ENCODE assay signal across 15 mouse cellular contexts in the genomic region with DNA sequence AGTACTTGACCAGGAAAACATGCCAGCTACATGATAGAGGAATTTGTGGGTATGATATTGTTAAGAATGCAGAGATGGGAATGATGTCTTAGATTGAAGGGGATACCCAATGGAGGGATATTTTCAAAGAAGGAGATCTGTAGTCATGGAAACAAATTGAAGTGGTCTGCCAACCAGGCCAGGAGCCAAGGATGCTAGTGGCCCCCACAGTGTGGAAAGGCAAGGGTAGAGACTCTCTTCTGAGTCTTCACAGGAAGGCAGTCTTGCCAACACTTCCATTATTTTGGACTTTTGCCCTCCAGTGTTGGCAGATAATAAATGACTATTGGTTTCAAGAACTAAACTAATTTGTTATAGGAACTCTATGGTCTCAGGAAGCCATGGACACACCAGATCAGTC.
DNase-seq lines count a peak whose midpoint lies in the region; ATAC-seq and TF ChIP-seq lines count a peak whose summit lies in the region.
"Had no signal": no experiment of that assay in that cellular context is flagged by ENCODE, and none has a peak within 500 bp of the region (broad histone marks: within the 10 kb centered on the region; RNA-seq: fewer than 3 reads in every experiment).

No protein-coding gene starts in this region.

- no peaks in the 10 kb centered on the region for H3K9me3 ChIP-seq in hindbrain, embryonic 15.5 days
- H3K9me3 ChIP-seq in hindbrain, embryonic 11.5 days (ENCODE audit: control insufficient read depth, low read length), result no peaks in the 10 kb centered on the region
- no peaks in the 10 kb centered on the region for H3K9me3 ChIP-seq in midbrain, postnatal 0 days (ENCODE audit: low read length)
- H3K9me3 ChIP-seq in midbrain, embryonic 10.5 days (replicated peaks), result no peaks in the 10 kb centered on the region
- H3K9me3 ChIP-seq: embryonic facial prominence, embryonic 10.5 days; forebrain, embryonic 13.5 days; intestine, embryonic 15.5 days had no signal

- H3K27me3 ChIP-seq in hindbrain, embryonic 15.5 days, result no peaks in the 10 kb centered on the region
- H3K27me3 ChIP-seq in hindbrain, embryonic 11.5 days (ENCODE audit: control insufficient read depth, insufficient read depth, low read length), result no peaks in the 10 kb centered on the region
- H3K27me3 ChIP-seq in midbrain, postnatal 0 days (ENCODE audit: insufficient read depth, low read length), result no peaks in the 10 kb centered on the region
- no peaks in the 10 kb centered on the region for H3K27me3 ChIP-seq in midbrain, embryonic 10.5 days (ENCODE audit: low read depth, poor library complexity, severe bottlenecking)
- H3K27me3 ChIP-seq: forebrain, embryonic 13.5 days; intestine, embryonic 15.5 days had no signal

- H3K4me3 ChIP-seq in hindbrain, embryonic 15.5 days, result no peak overlapping the region
- no peak overlapping the region for H3K4me3 ChIP-seq in hindbrain, embryonic 11.5 days (ENCODE audit: low read depth, low read length)
- H3K4me3 ChIP-seq in midbrain, postnatal 0 days (ENCODE audit: low read depth, low read length), result no peak overlapping the region
- no peak overlapping the region for H3K4me3 ChIP-seq in midbrain, embryonic 10.5 days
- H3K4me3 ChIP-seq: embryonic facial prominence, embryonic 10.5 days; forebrain, embryonic 13.5 days; intestine, embryonic 15.5 days had no signal

- peak; percentile 34 for DNase-seq in cerebellum, adult 9-10 months
- no peak for DNase-seq in cerebellum, adult 8-10 months
- DNase-seq in hindbrain, embryonic 11.5 days (ENCODE audit: low spot score), result no peak
- peak; percentile 60 for DNase-seq in midbrain, postnatal 0 days (ENCODE audit: low spot score)
- DNase-seq in midbrain, embryonic 10.5 days (ENCODE audit: low spot score), result no peak
- no peak for DNase-seq in thymus, postnatal 4 days
- DNase-seq: adrenal gland, postnatal 10 days; gastrocnemius, postnatal 36 days; heart, postnatal 10 days; heart, postnatal 4 days; kidney, adult 18-20 months had no signal

- H3K9ac ChIP-seq in hindbrain, embryonic 15.5 days, result no peak overlapping the region
- no peak overlapping the region for H3K9ac ChIP-seq in hindbrain, embryonic 11.5 days (ENCODE audit: low read depth, low read length)
- H3K9ac ChIP-seq in midbrain, postnatal 0 days (replicated peaks; ENCODE audit: low read length, poor library complexity, severe bottlenecking), result no peak overlapping the region
- H3K9ac ChIP-seq: forebrain, embryonic 13.5 days; intestine, embryonic 15.5 days had no signal

- TF ChIP-seq CTCF in midbrain, postnatal 0 days (IDR thresholded peaks at IDR 0.05), result no peak

- no peak overlapping the region for H3K4me2 ChIP-seq in hindbrain, embryonic 15.5 days
- no peak overlapping the region for H3K4me2 ChIP-seq in hindbrain, embryonic 11.5 days (replicated peaks; ENCODE audit: low read depth, low read length)
- H3K4me2 ChIP-seq in midbrain, postnatal 0 days (ENCODE audit: low read depth, low read length, poor library complexity, severe bottlenecking), result no peak overlapping the region
- H3K4me2 ChIP-seq: forebrain, embryonic 13.5 days; intestine, embryonic 15.5 days had no signal

- no peaks in the 10 kb centered on the region for H3K36me3 ChIP-seq in hindbrain, embryonic 15.5 days
- no peaks in the 10 kb centered on the region for H3K36me3 ChIP-seq in hindbrain, embryonic 11.5 days (ENCODE audit: control insufficient read depth, insufficient read depth, low read length)
- H3K36me3 ChIP-seq in midbrain, postnatal 0 days (ENCODE audit: insufficient read depth, low read length), result no peaks in the 10 kb centered on the region
- no peaks in the 10 kb centered on the region for H3K36me3 ChIP-seq in midbrain, embryonic 10.5 days
- H3K36me3 ChIP-seq: embryonic facial prominence, embryonic 10.5 days; intestine, embryonic 15.5 days had no signal

- peak; percentile 71 for ATAC-seq in hindbrain, embryonic 15.5 days (ENCODE audit: low FRiP score, low read depth)
- ATAC-seq in hindbrain, embryonic 11.5 days (ENCODE audit: low FRiP score), result no peak
- no peak for ATAC-seq in midbrain, postnatal 0 days (ENCODE audit: low FRiP score)
- ATAC-seq: forebrain, embryonic 13.5 days; intestine, embryonic 15.5 days had no signal

- H3K27ac ChIP-seq in hindbrain, embryonic 15.5 days (replicated peaks), result no peak overlapping the region
- no peak overlapping the region for H3K27ac ChIP-seq in hindbrain, embryonic 11.5 days (ENCODE audit: low read depth, low read length)
- no peak overlapping the region for H3K27ac ChIP-seq in midbrain, postnatal 0 days (ENCODE audit: low read depth, low read length)
- H3K27ac ChIP-seq in midbrain, embryonic 10.5 days (replicated peaks), result no peak overlapping the region
- H3K27ac ChIP-seq: embryonic facial prominence, embryonic 10.5 days; forebrain, embryonic 13.5 days; intestine, embryonic 15.5 days had no signal

- H3K4me1 ChIP-seq in hindbrain, embryonic 15.5 days (replicated peaks), result peaks cover 14% of the 10 kb centered on the region; the same call in 1 of the 2 replicates
- H3K4me1 ChIP-seq in hindbrain, embryonic 11.5 days (replicated peaks; ENCODE audit: control insufficient read depth, insufficient read depth, low read length), result no peaks in the 10 kb centered on the region
- H3K4me1 ChIP-seq in midbrain, postnatal 0 days (ENCODE audit: insufficient read depth, low read length), result no peaks in the 10 kb centered on the region
- H3K4me1 ChIP-seq in midbrain, embryonic 10.5 days, result no peaks in the 10 kb centered on the region
- H3K4me1 ChIP-seq: embryonic facial prominence, embryonic 10.5 days; forebrain, embryonic 13.5 days; intestine, embryonic 15.5 days had no signal

Comparison
In these comparisons a context has a peak if more than half of its experiments do, and no peak if none do; other contexts are left out.
1. DNase-seq: peak in cerebellum, adult 9-10 months (single experiment) and midbrain, postnatal 0 days (single experiment); none in cerebellum, adult 8-10 months (single experiment), hindbrain, embryonic 11.5 days (single experiment), midbrain, embryonic 10.5 days (single experiment) and thymus, postnatal 4 days (single experiment).